Mouse (Mus musculus) thymus, adult 2 months (tissue): ENCODE data around the gene Sdhaf3. TPM values are rescaled to one million over a fixed set of nuclear protein-coding genes. Genes with fewer than 3 reads are reported as not detected.

Experiments
- DNase-seq: peaks from one replicate; pipeline ENCODE4 v3.0.0; 2021
- H3K27ac ChIP-seq: fragments of 200-500 bp; 2 replicates; pipeline ENCODE4 v1.5.1; 2012; ENCODE audit warnings: low read length, control low read depth; ENCODE audit not compliant: control insufficient read depth, insufficient read depth
- H3K27me3 ChIP-seq: fragments of 200-500 bp; 2 replicates; pipeline ENCODE4 v1.6.1; 2012; ENCODE audit warnings: mild to moderate bottlenecking, low read length, moderate library complexity, mixed read lengths; ENCODE audit not compliant: control insufficient read depth, insufficient read depth
- H3K36me3 ChIP-seq: fragments of 200-500 bp; 2 replicates; pipeline ENCODE4 v1.6.1; 2012; ENCODE audit warnings: mild to moderate bottlenecking, low read length, moderate library complexity; ENCODE audit not compliant: control insufficient read depth, insufficient read depth
- H3K4me1 ChIP-seq: fragments of 200-500 bp; replicated peaks from 2 replicates; pipeline ENCODE4 v1.6.1; 2012; ENCODE audit warnings: low read length; ENCODE audit not compliant: control insufficient read depth, insufficient read depth
- H3K4me3 ChIP-seq: fragments of 200-500 bp; 2 replicates; pipeline ENCODE4 v1.5.1; 2012; ENCODE audit warnings: mild to moderate bottlenecking, low read length, control low read depth, moderate library complexity; ENCODE audit not compliant: control insufficient read depth, insufficient read depth
- CTCF ChIP-seq: fragments of 200-500 bp; IDR thresholded peaks from 2 replicates; pipeline ENCODE4 v1.5.1; 2012; ENCODE audit warnings: mild to moderate bottlenecking, control low read depth, low read length, moderate library complexity, borderline replicate concordance; ENCODE audit not compliant: control insufficient read depth, poor library complexity, insufficient read depth; ENCODE audit errors: extremely low read depth
- POLR2A ChIP-seq: fragments of 200-500 bp; IDR thresholded peaks from 2 replicates; pipeline ENCODE4 v1.6.1; 2012; ENCODE audit warnings: mild to moderate bottlenecking, low read length, control low read depth, moderate library complexity; ENCODE audit not compliant: control insufficient read depth, poor library complexity, insufficient read depth; ENCODE audit errors: extremely low read depth
- WGBS: fragments of 180-500 bp; shearing (Covaris S2); methylation state at CpG from one replicate; pipeline ENCODE4 v1.1.7; 2018; 5-methylcytosine and 5-hydroxymethylcytosine counted together
- polyA plus RNA-seq: library from polyadenylated mRNA; depleted of rRNA; stranded (reverse); fragments of >200 nt; gene quantifications from 2 replicates; pipeline ENCODE4 v1.2.3, GENCODE M21; 2012

The Sdhaf3 gene
- polyA plus RNA-seq, 1 experiment, result 0.31 TPM

- Histone ChIP-seq H3K4me1 (no peaks in the 10 kb centered on the region), H3K36me3 (no peaks in the 10 kb centered on the region), H3K4me3 (no peak overlapping the region), H3K27ac (no peak overlapping the region), H3K27me3 (no peaks in the 10 kb centered on the region)
- no peak for DNase-seq
- no peak for TF ChIP-seq CTCF
- no peak for TF ChIP-seq POLR2A
- WGBS, result 83% methylated on average over 1 of the region's 1 CpGs
Measured at GRCm38 (mm10) chr6:7041912-7042311, 86.1 kb downstream of the Sdhaf3 start.

DNA sequence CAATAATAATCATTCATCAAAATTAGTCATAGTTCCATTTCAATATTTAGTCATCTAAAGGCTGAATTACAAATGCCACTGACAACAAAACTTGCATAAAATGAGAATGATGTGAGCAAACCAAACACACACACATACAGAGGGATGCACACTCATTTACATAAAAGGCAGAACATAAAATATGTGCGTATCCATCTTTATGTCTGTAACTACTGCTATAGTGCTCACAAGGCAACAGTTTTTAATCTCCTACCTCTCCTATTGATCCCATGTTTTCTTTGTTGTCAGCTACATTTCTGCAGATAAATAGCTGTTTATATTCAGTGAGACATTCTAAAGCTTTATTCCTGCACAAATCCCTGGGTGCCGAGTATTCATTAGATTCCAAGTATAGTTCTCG, 107.0 kb downstream of the Sdhaf3 start:
- no peaks in the 10 kb centered on the region for H3K36me3 ChIP-seq
- no peaks in the 10 kb centered on the region for H3K27me3 ChIP-seq
- TF ChIP-seq CTCF (no peak), POLR2A (no peak)
- H3K4me3 ChIP-seq, result no peak overlapping the region
- DNase-seq, result no peak
- no peak overlapping the region for H3K27ac ChIP-seq
- no peaks in the 10 kb centered on the region for H3K4me1 ChIP-seq
- WGBS, result 100% methylated on average over 3 of the region's 3 CpGs

- Histone ChIP-seq H3K4me1 (no peaks in the 10 kb centered on the region), H3K27ac (no peak overlapping the region), H3K36me3 (no peaks in the 10 kb centered on the region), H3K4me3 (no peak overlapping the region), H3K27me3 (no peaks in the 10 kb centered on the region)
- WGBS, result 81% methylated on average over 3 of the region's 3 CpGs
- DNase-seq, result no peak
- TF ChIP-seq CTCF, result no peak
- no peak for TF ChIP-seq POLR2A
Measured at GRCm38 (mm10) chr6:7068782-7069181, 113.0 kb downstream of the Sdhaf3 start.

GRCm38 (mm10) chr6:7069463-7069862, 113.7 kb downstream of the Sdhaf3 start:
- 91% methylated on average over 2 of the region's 2 CpGs for WGBS
- Histone ChIP-seq H3K36me3 (no peaks in the 10 kb centered on the region), H3K4me3 (no peak overlapping the region), H3K4me1 (no peaks in the 10 kb centered on the region), H3K27ac (no peak overlapping the region), H3K27me3 (no peaks in the 10 kb centered on the region)
- TF ChIP-seq POLR2A, result no peak
- TF ChIP-seq CTCF, result no peak
- DNase-seq, result no peak

GRCm38 (mm10) chr6:7082054-7082453, 126.2 kb downstream of the Sdhaf3 start:
- H3K27ac ChIP-seq, result no peak overlapping the region
- 79% methylated on average over 3 of the region's 3 CpGs for WGBS
- H3K27me3 ChIP-seq, result no peaks in the 10 kb centered on the region
- H3K4me1 ChIP-seq, result no peaks in the 10 kb centered on the region
- no peak overlapping the region for H3K4me3 ChIP-seq
- DNase-seq, result no peak
- TF ChIP-seq CTCF (no peak), POLR2A (no peak)
- H3K36me3 ChIP-seq, result no peaks in the 10 kb centered on the region

DNA sequence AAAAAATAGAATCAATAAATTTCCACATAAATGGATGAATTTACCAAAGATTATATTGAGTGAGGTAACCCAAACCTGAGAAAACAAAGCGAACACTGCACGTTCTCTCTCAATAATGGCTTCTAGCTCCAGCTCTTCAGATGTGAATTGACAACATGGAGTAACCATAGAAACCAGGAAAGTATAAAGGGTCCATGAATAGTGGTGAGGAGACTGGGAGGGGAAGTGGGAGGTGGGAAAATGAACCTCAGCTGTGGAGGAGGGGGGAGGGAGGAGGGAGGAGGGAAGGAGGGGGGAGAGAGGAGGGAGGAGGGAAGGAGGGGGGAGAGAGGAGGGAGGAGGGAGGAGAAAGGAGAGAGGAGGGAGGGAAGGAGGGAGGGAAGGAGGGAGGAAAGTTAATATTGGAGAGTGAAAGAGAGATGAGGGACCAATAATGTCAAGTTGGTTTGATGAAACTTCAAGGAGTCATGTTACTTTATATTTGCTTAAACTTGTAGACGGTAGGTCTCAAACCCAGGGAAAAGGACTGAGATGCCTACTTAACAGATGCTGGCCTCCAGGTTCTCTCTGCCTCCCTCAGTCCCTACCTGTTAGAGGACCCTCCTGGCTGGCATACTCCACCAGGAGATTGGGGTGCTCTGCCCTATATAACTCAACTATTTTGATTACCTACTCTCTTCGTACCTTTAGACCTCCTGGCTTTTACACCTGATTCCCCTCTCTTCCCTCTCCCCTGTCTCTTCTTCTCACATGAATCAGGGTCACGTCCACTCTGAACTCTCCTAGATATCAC, 126.9 kb downstream of the Sdhaf3 start:
- Histone ChIP-seq H3K4me1 (no peaks in the 10 kb centered on the region), H3K27ac (no peak overlapping the region), H3K4me3 (no peak overlapping the region), H3K36me3 (no peaks in the 10 kb centered on the region), H3K27me3 (no peaks in the 10 kb centered on the region)
- TF ChIP-seq CTCF, result no peak
- TF ChIP-seq POLR2A, result no peak
- no peak for DNase-seq
- 93% methylated on average over 5 of the region's 5 CpGs for WGBS
